Mouse (Mus musculus) activated CD4-positive, CD25-positive, alpha-beta regulatory T cell, adult 9 weeks (primary cell): ENCODE data around the gene Ocm. TPM values are rescaled to one million over a fixed set of nuclear protein-coding genes. Genes with fewer than 3 reads are reported as not detected.

Experiments
- polyA plus RNA-seq: library from polyadenylated mRNA; unstranded; fragments of 100-300 nt; shearing (Covaris generic); gene quantifications from one replicate; pipeline ENCODE4 v1.2.1, GENCODE M21; 2017

The Ocm gene
- not detected for polyA plus RNA-seq

GRCm38 (mm10) chr5:144026620-144027263 lies at the start of gene Ocm:
Gene Ocm (minus strand): TSS chr5:144026670.

DNA sequence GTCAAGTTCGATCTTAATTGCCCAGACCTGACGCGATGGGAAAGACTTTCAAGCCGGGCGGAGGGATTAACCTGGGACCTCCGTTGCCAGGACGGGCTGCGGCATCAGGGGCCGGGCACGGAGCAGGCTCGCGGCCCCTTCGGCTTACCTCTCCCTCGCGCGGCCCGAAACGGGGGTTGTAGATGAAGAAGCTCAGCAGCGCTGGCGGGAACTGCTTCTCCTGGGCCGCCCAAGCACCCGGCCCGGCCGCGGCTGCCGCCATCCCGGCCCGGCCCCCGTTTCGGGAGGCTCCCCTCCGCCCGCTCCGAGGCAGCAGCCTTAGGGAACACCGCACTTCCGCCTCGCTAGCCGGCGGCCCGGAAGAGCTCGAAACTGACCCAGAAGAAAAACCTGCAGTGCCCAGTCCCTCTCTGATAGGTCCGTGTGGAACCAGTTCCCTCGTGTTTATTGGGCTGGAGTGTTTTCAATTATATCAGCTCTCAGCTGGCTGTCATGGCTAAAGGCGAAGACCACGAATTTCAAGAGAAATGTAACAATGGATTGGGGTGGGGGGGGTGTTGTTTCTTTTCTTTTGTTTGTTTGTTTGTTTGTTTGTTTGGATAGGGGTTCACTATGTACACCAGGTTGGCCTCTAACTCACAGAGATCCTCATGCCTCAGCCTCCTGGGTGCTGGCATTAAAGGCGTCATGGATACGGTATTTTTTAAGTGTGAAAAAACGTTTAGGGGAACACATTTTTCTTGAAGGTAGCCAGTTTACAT lies 11.7 kb downstream of the Ocm start, which contains the start of gene Ccz1:
Gene Ccz1, minus strand, starts transcription at position 327 of the 761 bp plus-strand sequence.

Other genes with a start within 250 kb of the Ocm start
- gene Eif2ak1, start 208.9 kb downstream of the Ocm start, polyA plus RNA-seq, result 65.0 TPM
- gene Ankrd61, start 129.0 kb downstream of the Ocm start, polyA plus RNA-seq, result 0.32 TPM
- gene Aimp2, start 116.8 kb downstream of the Ocm start, polyA plus RNA-seq, result 56.0 TPM
- gene Pms2, start 116.7 kb downstream of the Ocm start, polyA plus RNA-seq, result 36.7 TPM
- gene Gm42421, start 98.5 kb downstream of the Ocm start, polyA plus RNA-seq, result 0.61 TPM
- gene Rsph10b, start 93.6 kb downstream of the Ocm start, polyA plus RNA-seq, result 0.82 TPM
- 54.9 TPM for gene Ccz1, start 11.8 kb downstream of the Ocm start, polyA plus RNA-seq
- 3.6 TPM for gene Lmtk2, start 73.8 kb upstream of the Ocm start, polyA plus RNA-seq
- gene Bhlha15, start 163.6 kb upstream of the Ocm start, polyA plus RNA-seq, result 0.21 TPM
- 237 TPM for gene Tecpr1, start 196.9 kb upstream of the Ocm start, polyA plus RNA-seq
- 4.0 TPM for gene Bri3, start 217.8 kb upstream of the Ocm start, polyA plus RNA-seq